Mouse (Mus musculus) A20 (cell line): ENCODE results near the gene Igf2bp3.

Source experiments
- DNase-seq: peaks from one replicate; pipeline ENCODE4 v3.0.0-alpha.2; 2011; ENCODE audit warnings: low read depth, low spot score

The Igf2bp3 gene

DNA sequence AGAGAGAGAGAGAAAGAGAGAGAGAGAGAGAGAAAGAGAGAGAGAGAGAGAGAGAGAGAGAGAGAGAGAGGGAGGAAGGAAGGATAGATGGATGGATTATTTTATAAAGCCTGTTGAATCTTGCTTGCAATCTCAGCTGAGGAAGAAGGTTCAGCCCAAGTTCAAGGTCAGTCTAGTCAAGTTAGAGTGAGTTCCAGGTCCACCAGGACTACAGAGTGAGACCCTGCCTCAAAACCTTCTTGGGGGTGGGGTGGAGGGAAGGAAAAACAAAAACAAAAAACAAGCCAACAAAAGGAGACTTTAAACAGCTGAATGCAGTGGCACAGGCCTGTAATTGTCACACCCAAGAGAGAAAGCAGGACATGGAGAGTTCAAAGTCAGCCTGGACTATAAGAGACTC is 40.1 kb downstream of the Igf2bp3 start:
- DNase-seq: no peak

DNA sequence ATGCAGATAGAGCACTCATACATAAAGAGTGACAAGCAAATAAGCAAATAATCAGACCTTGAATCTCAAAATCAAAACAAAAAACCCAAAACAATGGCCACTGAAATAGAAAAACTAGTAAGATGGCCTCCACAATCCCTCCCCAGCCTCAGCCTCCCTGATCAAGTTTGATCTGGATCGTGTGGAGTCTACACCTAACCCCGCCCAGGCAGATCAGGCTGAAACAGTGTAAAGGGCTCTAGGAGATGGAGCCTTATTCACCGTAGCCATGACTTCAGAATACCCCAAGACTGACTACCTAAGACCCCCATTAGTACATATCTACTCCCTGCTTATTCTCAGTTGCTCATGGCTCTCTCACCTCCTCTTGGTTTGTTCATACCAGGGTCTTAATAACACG is 41.1 kb downstream of the Igf2bp3 start:
- no peak for DNase-seq

DNA sequence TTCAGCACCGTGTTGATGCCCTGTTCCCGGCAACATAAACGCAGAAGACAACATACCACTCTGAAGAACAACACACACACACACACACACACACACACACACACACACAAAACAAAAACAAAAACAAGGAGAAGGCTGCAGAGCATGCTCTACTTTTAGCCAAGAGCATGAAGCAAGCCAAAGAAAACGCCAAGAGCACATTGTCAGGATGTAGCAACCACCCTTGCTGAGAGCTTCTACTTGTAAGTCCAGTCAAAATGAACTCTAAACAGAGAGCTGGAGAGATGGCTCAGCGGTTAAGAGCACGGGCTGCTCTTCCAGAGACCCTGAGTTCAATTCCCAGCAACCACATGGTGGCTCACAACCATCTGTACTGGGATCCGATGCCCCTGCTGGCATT is 41.5 kb downstream of the Igf2bp3 start:
- no peak for DNase-seq

DNA sequence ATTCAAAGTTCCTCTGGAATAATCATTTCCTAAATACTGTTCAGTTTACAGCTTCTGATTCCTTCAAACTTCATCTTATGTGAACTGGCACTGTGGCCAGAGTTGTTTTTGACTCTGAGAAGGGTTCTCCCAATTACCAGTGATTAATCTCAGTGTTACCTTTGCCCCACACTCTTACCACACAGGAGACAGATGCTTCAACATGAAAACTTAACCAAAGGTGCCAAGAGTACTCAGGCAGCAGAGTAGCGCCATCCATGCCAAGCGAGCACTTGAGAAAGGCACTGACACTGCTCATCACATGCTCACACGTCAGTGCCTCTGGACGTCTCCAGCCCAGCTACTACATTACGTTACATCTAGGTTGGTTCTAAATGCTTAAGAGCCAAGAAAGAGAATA is 43.5 kb downstream of the Igf2bp3 start:
- no peak for DNase-seq

DNA sequence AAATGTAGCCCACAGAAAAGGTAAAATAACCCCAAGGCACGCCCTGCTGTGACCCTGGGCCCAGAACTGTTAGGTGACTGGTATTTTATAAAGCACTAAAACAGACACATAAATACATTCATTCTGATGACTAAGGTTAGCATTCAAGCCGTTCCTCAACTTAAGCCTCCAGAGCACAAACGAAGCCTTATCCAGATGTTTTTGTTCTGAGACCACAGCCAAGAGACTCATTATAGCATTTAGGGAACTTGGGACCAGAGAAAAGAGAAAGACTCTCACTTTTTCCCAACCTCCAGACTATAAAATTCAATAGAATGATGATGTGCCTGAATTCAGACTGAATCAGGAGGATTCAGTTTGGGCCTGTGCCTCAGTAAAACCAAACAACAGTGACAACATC is 46.1 kb downstream of the Igf2bp3 start:
- no peak for DNase-seq

DNA sequence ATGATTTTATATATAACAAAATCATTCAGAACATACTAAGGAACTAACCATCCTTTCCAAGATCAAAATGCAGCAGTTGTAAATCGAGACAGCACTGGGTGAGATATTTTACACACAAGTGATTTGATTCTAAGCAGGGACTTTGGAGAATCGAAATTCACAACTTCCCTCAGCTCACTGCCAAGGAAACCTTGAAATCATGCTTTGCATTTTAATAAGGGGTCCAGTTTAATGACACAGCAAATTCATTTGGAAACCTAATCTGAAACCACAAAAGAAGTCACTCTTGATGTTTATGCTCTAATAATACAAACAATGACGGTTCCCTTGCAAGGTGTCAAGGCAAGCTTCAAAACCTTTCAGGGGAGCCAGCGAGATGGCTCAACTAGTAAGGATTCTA is 47.4 kb downstream of the Igf2bp3 start:
- peak; percentile 26 for DNase-seq

DNA sequence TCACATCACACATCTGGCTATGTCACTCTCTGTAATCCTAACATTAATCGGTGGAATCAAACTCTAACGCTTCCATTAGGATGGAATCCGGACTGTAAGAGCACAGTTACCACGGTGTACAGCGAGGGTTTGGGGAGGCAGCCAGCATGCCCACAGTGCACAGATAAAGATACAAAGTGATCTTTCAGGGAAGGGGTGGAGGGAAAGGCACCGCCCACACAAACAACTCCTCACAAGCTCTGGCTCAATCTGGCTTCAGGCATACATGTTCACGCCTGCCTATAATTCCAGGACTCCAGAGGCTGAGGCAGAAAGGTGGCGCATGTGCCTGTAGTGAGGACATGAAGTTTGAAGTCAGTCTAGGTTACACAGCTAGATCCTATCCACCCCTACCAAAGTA is 48.4 kb downstream of the Igf2bp3 start:
- DNase-seq: no peak

DNA sequence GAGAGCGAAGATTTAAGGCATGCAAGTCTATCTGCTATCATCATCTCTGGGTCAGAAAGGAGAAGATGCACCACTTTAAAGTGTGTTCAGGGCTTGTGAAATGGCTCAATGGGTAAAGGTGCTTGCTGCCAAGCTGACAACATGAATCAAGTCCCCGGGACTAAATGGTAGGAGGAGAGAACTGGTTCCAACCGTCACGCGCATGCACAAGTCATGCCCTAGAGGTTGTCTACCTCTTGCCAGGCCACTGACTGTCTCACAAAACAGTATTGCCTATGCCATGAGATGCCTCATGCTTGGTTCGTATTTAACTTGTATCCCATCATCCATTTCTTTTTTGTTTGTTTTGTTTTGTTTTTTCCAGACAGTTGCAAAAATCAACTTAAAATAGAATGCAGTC is 48.9 kb downstream of the Igf2bp3 start:
- DNase-seq: no peak

DNA sequence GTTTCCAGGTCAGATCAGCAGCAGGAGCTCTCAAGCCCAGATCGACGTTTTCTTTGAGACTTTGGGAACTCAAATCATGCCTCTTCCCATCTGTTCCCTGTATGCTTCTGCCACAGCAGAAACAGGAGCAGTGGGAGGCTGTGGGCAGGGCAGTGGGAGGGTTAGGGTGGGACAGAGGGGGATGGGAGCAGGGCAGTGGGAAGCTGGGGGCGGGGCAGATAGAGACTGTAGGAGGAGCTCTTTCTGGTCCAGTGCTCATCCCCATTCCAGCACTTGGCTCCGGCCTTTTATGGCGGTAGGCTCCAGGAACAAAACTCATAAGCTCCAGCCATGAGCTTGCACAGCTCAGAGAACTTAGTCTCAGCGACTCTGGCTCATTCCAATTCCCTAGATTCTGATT is 49.7 kb downstream of the Igf2bp3 start:
- DNase-seq: no peak

DNA sequence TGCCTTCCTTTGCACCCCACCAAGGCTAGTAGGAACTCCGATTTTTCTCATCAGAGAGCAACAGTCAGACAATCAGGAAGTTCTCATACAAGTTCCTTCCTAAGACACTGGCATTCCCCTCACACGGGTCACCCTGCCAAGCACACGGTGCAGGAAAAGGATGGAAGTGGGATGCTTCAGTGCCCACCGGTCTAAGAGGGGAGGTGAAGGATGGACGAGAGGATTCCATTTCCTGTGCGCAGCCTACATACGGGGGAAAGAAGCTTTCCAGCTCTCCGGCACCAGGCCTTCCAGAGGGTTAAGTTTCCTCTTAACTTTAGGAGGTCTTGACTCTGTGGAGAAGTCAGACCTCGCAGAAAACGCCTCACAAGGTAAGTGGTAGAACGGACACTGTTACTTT is 50.1 kb downstream of the Igf2bp3 start:
- DNase-seq: no peak

DNA sequence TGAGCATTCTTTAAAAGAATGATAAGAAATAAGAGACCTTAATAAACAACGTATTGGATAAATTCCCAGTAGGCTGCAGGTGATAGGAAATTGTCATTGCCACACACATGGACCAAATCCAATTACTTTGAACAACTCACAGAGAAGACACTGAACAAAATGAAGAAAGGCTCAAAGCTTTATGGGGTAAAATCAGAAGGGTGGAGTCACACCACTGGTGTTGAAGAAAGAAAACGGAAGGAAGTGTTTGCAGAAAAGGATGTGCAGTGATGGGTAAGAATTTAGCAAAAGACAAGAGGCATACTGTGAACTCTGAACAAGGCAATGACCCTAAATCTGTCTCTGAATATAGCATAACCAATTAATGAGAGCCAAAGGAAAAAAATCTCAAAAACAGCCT is 54.8 kb downstream of the Igf2bp3 start:
- DNase-seq: no peak

DNA sequence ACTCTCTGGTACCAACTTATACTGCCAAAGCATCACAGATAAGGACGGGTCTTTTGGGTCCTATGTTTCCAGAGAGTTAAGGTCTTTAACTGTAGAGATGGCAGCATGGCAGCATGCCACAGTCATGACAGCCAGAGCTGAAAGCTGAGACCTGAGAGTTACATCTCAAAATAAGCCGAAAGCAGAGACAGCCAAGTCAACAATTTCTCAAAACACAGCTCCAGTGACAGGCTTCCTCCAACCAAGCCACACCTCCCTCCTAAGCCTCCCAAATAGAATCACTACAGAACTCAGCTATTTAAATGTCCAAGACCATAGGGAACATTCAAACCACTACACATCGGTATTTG is 58.0 kb downstream of the Igf2bp3 start:
- no peak for DNase-seq

DNA sequence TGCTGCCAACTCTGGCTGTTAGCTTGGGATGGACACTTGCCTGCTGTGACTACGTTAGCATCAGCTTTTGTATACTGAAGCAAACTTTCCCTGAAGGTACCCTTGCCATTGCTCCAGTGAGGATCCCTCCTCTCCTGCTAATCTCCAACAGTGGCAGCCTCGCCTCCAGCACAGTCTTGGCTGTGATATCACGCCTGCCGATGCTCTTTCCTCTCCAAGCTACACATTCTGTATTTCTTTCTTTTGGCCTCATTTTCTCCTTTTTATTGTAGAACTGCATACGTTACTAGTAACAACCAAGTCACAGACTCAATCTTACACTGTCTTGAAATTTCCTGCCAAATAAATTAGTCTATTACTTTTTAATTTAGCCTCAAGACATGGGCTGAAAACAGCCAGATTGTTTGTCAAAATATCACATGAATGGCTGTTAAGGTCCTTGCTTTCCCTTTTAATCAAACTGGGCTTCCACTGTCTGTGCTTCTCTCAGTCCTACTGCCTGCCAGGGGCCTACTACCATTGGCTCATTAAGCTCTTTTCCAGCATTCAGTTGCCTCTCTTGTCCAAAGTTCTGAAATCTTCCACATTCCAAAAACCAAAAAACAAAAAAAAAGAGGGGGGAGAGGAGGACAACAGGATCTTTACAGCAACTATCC is 58.5 kb downstream of the Igf2bp3 start:
- no peak for DNase-seq

DNA sequence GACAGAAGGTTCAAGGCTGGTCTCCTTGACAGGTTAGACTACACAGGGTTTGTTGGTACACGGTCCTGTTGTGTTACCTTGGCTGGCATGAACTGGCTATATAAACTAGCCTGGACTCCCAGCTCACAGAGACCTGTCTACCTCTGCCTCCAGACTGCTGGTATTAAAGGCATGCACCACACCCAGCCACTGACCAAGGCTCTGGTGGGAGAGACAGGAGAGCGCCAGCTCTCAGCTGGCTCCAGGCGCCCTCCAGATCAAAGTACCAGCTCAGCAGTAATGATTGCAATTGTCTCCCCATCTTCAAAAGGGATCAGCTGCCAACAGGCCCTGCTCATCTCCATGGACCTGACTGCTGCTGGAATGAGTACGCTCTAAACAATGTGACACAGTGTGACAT is 63.3 kb downstream of the Igf2bp3 start:
- DNase-seq: no peak

DNA sequence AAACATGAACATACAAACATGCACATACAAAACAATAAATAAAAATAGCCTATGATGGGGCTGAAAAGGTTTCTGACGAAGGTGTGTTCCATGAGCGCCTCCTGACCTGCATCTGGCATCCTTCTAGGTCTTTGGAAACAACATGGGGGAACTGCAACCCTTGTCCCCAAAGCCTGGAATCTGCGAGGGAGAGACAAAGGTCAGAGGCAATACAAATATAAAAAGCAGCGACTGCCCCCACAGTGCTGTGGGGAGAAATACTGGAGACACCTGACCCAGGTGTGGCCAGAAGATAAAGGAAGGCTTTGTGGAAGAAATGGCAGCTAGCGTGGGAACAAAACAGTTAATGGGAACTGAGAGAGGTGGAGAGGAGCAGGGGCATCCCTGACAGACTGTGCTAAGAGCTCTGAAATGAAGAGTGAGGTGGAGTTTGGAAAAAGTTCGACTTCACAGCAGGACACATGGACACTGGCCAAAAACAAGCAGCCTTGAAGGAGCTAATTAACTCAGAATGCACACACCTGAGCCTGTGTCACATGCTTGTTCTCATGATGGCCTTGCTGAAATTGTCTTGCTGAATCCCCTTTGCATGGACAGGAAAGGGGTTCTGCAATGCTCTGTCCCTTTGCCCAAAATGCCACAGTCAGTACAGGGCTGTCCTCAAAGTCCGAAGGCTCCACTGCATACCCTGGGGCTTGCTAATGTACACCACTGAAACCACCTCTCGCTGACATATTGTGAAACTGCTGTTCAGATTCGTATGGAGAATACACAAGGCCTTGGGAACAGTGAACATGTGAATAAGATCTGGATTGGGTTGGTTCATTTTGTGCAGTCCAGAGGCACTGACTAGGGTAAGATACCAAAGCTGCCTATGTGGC is 64.2 kb downstream of the Igf2bp3 start:
- no peak for DNase-seq

DNA sequence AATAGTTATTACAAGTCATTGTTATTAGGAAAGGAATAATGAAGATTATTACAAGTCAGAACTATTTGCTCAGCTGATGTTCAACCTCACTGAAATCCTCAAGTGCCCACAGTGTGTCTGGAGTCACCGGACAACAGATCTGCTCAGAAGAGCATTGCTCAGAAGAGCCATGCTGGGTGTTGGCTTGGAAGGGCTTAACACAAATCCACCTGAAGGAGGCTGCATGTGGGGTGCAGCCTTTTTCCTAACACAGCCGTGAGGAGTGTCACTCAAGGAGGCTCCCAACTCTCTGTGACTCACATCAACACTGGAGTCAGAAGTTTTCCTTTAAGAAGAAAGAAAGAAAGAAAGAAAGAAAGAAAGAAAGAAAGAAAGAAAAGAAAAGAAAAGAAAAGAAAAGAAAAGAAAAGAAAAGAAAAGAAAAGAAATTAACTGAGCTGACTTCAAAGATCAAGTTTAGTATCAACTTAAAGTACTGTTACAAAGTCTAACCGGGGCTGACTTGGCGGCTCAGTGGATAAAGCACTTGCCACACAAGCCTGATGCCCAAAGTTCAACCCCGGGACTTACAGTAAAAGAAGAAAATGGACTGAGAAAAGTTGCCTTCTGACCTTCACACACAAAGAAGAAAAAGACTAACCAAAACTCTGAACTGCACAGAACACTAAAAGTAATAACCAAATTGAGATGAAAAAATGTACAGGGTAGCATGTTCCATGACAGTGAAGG is 65.4 kb downstream of the Igf2bp3 start:
- no peak for DNase-seq

DNA sequence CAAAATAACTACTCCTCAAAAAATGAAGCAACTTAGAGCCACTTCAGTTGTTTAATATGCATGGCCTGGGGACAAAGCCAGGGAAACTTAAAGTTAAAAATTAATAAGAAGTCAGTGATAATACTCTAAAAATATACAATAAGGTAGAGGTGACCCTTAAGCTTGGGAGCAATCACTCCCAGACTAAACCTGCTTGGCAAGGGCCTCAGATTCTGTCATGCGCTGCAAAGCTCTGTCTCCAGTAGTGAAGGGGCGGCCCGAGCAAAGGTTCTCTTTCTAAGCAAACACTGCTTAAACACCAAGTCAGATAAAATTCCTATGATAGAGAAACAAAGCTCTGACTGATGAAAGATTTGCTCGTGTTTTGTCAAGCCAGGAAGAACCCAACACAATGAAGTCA is 66.0 kb downstream of the Igf2bp3 start:
- DNase-seq: no peak

DNA sequence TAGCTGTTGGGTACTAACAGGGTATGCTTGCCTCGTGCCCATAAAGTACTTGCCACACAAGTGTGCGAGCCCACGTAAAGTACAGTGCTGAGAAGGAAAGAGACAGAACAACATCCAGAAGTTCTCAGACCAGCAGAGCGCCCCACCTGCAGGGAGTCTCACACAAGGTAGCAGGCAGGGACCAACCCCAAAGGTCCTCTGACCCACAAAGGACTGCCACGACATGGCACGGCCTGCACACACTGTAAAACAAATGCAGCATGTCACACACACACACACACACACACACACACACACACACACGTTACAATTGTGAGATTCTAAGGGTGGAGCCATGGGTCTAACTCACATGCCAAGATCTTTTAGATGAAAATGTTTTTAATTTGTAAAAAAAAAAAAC is 66.4 kb downstream of the Igf2bp3 start:
- no peak for DNase-seq

DNA sequence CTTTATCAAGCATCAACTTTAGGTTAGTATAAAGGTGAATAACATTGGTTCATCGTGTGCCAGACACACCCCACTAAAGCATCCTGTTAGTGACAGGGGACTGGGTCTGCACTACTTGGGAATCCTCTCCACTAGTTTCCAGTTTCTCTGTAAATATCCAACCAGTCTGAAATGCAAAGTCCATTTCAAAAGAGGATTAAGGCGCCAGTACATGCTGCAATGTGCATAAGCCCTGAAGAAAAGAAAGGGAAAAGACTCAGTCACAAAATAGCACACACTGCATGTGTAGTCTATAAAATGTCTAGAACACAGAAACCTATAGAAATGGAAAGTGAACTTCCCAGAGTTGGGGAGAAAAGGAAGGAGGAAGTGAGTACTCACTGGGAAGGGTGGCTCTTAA is 68.3 kb downstream of the Igf2bp3 start:
- no peak for DNase-seq

DNA sequence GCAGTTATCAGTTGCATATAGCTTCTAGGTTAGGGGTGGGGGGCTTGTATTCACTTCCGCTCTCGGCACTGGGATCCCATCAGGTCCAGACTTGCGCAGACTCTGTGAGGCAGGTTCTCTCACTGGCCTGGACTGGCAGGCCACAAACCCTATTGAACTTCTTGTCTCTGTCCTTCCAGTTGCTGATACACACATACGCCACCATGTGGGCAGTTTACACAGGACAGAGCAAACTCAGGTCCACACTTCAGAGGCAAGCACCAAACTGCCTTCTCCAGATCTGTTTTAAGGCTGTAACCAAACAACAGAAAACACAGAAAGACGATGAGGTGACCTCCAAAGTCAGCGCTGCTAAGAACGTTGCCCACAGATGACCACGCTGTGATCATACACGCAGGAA is 72.3 kb downstream of the Igf2bp3 start:
- DNase-seq: peak; percentile 37

DNA sequence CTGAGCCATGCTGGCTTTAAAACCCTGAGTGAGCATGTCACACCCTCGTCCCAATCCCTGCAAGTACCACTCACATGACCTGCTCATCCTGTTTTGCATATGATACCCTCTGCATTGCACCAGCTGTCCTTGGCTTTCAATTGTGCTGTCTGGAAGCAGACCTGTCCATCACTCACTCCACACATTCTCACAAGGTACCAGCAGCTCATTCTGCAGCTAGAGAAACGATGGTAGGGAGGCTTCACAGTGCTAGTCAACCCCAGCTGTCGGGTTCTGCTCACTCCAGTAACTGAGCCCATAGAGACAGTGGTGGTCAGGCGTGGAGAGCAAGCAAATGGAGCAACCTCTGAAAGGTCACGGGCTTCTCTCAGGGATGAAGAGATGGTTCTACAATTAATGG is 73.6 kb downstream of the Igf2bp3 start:
- DNase-seq: no peak

DNA sequence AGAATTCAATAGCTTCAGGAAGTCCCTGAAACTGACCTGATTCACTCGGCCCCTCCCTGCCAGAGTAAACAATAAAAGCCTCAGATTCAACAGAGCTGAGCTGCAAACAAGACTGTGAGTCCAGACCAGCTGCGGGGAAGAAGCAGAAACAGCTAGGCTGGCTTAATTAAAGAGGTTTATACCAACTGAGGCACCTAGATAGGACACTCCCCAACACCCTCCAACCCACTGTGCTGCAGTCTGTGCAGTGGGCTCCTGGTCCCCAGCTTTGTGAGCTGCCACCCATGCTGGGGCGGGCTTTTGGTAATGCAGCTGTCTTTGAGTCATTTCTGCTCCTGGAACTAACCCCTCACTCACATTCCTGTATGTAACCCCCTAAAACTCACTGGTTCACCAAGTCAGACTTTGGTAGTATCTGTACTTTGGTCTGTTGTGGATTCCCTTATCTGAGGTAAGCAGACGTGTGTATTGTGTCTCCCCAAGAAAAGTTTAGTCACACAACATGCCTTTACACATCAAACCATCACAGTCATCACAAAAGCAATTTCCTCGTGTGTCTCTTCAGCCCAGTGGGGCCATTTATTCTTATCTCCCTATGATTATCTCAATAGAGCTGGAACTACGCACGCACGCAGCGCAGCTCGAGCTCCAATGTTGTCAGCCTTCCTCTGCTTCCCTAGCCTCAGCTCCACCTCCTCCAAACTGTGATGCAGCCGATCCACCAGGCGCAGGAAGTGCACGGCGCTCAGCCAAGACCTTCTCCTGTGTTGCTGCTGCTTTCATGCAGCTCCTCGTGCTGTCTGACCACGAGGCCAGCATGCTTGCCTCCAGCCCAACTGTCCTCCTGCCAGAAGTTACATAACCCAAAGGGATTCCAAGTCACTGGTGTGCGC is 76.4 kb downstream of the Igf2bp3 start:
- no peak for DNase-seq
